Mouse (Mus musculus): ENCODE measurements around the gene Utp4.

- no peak for TF ChIP-seq FLI1 (IDR thresholded peaks at IDR 0.05; ENCODE audit: low read length)
- TF ChIP-seq GATA1 (IDR thresholded peaks at IDR 0.05; ENCODE audit: borderline replicate concordance, low read length), result no peak
Observed at GRCm38 (mm10) chr8:106959626-106960025, 66.2 kb downstream of the Utp4 start.

Data from megakaryocyte, embryonic 14.5 days (primary cell).